Mouse (Mus musculus): Measurements from ENCODE around the gene Umad1. TPM values are rescaled to one million over a fixed set of nuclear protein-coding genes. Genes with fewer than 3 reads are reported as not detected.

Gene Umad1
- polyA plus RNA-seq, 1 experiment from 2014 or later = 17.9 TPM

DNA sequence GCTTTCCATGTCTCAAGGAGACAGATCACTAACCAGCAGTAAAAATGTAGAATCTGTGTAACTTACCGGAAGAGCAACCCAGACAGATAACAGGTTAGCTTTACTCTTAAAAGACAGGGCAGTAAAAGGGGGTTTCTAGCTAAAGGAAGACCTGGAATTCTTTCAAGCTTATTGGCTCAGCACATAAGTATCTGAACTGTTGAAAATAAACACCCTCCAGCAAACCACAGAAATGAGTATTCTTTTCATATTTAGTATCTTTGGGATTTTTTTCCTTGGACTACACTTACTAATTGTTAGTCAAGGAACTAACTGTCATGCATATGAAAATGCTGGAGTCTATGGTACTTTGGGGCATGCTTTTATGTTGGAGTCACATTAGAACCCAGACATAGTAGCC, 89.3 kb downstream of the Umad1 start:
- ATAC-seq (ENCODE audit: low FRiP score, low TSS enrichment) (no peak), DNase-seq (ENCODE audit: low spot score) (no peak)
- no peaks in the 10 kb centered on the region for H3K4me1 ChIP-seq (replicated peaks; ENCODE audit: control insufficient read depth, insufficient read depth)
- no peaks in the 10 kb centered on the region for H3K9me3 ChIP-seq (ENCODE audit: control insufficient read depth, low read length)
- H3K27ac ChIP-seq (replicated peaks) = no peak overlapping the region
- H3K9ac ChIP-seq (ENCODE audit: low read length) = no peak overlapping the region
- TF ChIP-seq EP300 (optimal IDR thresholded peaks at IDR 0.05) (no peak), CTCF (IDR thresholded peaks at IDR 0.05; ENCODE audit: low read depth) (no peak)
- no peaks in the 10 kb centered on the region for H3K27me3 ChIP-seq (ENCODE audit: control insufficient read depth, insufficient read depth, low read length)
- H3K4me3 ChIP-seq (ENCODE audit: low read depth, low read length) = no peak overlapping the region
- no peaks in the 10 kb centered on the region for H3K36me3 ChIP-seq (ENCODE audit: control insufficient read depth, insufficient read depth, low read length)
- WGBS = 91% methylated on average over 1 of the region's 1 CpGs
- H3K4me2 ChIP-seq (replicated peaks; ENCODE audit: low read depth) = no peak overlapping the region

DNA sequence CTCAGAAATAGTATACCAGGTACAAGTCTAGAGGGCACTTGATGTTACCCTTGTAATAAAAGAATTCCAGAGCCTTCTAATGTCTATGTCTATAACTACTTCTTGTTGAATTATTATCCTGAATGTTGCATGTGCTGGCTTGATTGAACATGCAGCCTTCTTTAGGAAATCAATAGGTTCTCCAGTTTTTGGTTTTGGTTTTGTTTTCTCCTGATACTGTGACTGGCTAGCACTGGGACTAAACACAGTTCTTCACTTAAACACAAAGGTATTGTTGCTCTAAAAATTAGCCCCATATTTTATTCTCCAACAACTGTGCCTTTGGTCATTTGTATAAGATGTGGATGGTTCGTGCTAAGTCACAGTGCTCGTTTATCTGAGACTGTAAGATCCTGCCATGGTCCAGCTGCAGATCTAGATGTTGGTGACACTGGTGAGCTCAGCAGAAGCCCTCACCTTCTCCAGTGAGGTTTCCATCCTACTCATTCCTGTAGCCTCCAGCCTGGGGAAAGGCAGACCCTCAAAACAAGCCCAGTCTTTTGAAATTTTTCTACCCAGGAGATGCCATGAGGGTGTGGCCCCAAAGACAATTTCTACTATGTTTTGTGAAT, 90.1 kb downstream of the Umad1 start:
- TF ChIP-seq CTCF (IDR thresholded peaks at IDR 0.05; ENCODE audit: low read depth) = no peak
- TF ChIP-seq EP300 (optimal IDR thresholded peaks at IDR 0.05) = no peak
- WGBS = 70% methylated on average over 2 of the region's 2 CpGs
- ATAC-seq (ENCODE audit: low FRiP score, low TSS enrichment) (no peak), DNase-seq (ENCODE audit: low spot score) (no peak)
- H3K27ac ChIP-seq (replicated peaks) = no peak overlapping the region
- no peaks in the 10 kb centered on the region for H3K27me3 ChIP-seq (ENCODE audit: control insufficient read depth, insufficient read depth, low read length)
- H3K4me2 ChIP-seq (replicated peaks; ENCODE audit: low read depth) = no peak overlapping the region
- H3K4me3 ChIP-seq (ENCODE audit: low read depth, low read length) = no peak overlapping the region
- no peaks in the 10 kb centered on the region for H3K36me3 ChIP-seq (ENCODE audit: control insufficient read depth, insufficient read depth, low read length)
- no peaks in the 10 kb centered on the region for H3K4me1 ChIP-seq (replicated peaks; ENCODE audit: control insufficient read depth, insufficient read depth)
- H3K9ac ChIP-seq (ENCODE audit: low read length) = no peak overlapping the region
- H3K9me3 ChIP-seq (ENCODE audit: control insufficient read depth, low read length) = no peaks in the 10 kb centered on the region

DNA sequence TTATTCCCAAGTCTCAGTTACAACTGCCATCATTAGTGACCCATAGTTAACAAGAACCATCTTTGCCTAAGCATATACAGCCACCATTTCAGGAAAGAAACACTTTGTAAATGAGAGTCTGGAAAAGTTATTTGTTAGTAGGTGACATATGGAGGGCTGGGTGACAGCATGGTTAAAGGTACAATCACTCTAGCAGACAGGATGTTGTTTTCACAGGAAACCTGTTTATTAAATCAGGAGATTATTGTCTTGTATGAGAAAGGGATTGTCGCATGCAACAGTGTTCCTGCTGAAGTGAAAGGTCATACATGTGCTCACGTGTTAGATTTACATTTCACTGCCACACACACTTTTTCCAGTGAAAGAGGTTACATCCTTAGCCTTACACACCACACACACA, 92.4 kb downstream of the Umad1 start:
- Histone ChIP-seq H3K27me3 (ENCODE audit: control insufficient read depth, insufficient read depth, low read length) (no peaks in the 10 kb centered on the region), H3K4me2 (replicated peaks; ENCODE audit: low read depth) (no peak overlapping the region), H3K9me3 (ENCODE audit: control insufficient read depth, low read length) (no peaks in the 10 kb centered on the region), H3K9ac (ENCODE audit: low read length) (no peak overlapping the region), H3K36me3 (ENCODE audit: control insufficient read depth, insufficient read depth, low read length) (no peaks in the 10 kb centered on the region), H3K27ac (replicated peaks) (no peak overlapping the region), H3K4me1 (replicated peaks; ENCODE audit: control insufficient read depth, insufficient read depth) (no peaks in the 10 kb centered on the region), H3K4me3 (ENCODE audit: low read depth, low read length) (no peak overlapping the region)
- DNase-seq (ENCODE audit: low spot score) = no peak
- 72% methylated on average over 2 of the region's 2 CpGs for WGBS
- TF ChIP-seq CTCF (IDR thresholded peaks at IDR 0.05; ENCODE audit: low read depth) (no peak), EP300 (optimal IDR thresholded peaks at IDR 0.05) (no peak)
- no peak for ATAC-seq (ENCODE audit: low FRiP score, low TSS enrichment)

DNA sequence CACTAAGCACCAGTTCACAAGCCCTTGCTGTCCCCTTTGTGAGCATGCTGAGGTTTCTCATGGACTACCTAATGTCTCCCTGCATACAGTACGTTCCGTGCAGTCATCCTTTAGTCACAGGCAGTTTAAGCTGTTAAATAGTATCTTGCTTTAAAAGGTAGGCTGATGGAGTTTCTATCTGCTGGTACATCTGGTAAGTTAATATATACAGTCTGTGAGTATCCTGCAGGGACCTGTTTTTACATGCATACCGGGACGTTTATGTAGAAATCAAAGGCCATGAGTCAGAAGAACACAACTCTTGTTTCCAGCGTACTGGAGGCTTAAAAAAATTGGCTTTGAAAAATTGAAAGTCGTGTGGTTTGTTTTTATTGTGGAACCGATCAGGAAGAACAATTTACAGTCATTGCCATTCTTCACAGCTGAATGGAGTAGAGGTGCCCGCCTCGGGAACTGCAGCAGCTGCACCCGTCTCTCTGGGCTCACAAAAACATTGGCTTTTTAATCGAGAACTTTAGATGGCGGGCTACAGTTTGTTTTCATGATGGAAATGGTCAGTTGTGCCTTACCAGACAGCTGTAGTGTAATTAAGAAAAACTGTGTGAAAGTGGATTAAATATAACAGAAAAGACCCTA, 93.6 kb downstream of the Umad1 start:
- H3K9me3 ChIP-seq (ENCODE audit: control insufficient read depth, low read length) = no peaks in the 10 kb centered on the region
- H3K36me3 ChIP-seq (ENCODE audit: control insufficient read depth, insufficient read depth, low read length) = no peaks in the 10 kb centered on the region
- no peaks in the 10 kb centered on the region for H3K4me1 ChIP-seq (replicated peaks; ENCODE audit: control insufficient read depth, insufficient read depth)
- H3K27me3 ChIP-seq (ENCODE audit: control insufficient read depth, insufficient read depth, low read length) = no peaks in the 10 kb centered on the region
- no peak overlapping the region for H3K9ac ChIP-seq (ENCODE audit: low read length)
- DNase-seq (ENCODE audit: low spot score) (no peak), ATAC-seq (ENCODE audit: low FRiP score, low TSS enrichment) (no peak)
- WGBS = 42% methylated on average over 12 of the region's 12 CpGs
- no peak overlapping the region for H3K4me3 ChIP-seq (ENCODE audit: low read depth, low read length)
- no peak overlapping the region for H3K27ac ChIP-seq (replicated peaks)
- TF ChIP-seq CTCF (IDR thresholded peaks at IDR 0.05; ENCODE audit: low read depth) = no peak
- no peak overlapping the region for H3K4me2 ChIP-seq (replicated peaks; ENCODE audit: low read depth)

DNA sequence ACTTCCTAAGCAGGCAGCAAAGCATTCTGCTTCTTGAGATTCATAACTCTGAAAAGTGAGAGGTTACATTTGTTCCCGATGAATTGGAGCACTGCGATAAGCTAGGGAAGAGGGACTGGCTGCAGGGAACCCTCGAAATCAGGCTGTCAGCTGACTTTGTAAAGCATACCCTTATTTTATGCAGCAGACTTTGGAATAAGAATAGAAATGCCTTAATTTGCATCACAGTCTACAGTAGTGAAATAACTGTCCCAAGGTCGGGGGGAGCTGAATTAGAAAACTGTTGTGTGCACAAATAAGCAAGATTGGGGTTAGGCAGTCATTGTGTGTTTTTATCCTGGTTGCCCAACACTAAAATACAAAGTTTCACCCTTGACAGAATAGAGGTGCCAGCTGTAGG, 94.4 kb downstream of the Umad1 start:
- WGBS = 59% methylated on average over 4 of the region's 4 CpGs
- Histone ChIP-seq H3K4me3 (ENCODE audit: low read depth, low read length) (no peak overlapping the region), H3K4me2 (replicated peaks; ENCODE audit: low read depth) (no peak overlapping the region), H3K36me3 (ENCODE audit: control insufficient read depth, insufficient read depth, low read length) (no peaks in the 10 kb centered on the region), H3K9me3 (ENCODE audit: control insufficient read depth, low read length) (no peaks in the 10 kb centered on the region), H3K27ac (replicated peaks) (no peak overlapping the region), H3K27me3 (ENCODE audit: control insufficient read depth, insufficient read depth, low read length) (no peaks in the 10 kb centered on the region), H3K9ac (ENCODE audit: low read length) (no peak overlapping the region), H3K4me1 (replicated peaks; ENCODE audit: control insufficient read depth, insufficient read depth) (no peaks in the 10 kb centered on the region)
- ATAC-seq (ENCODE audit: low FRiP score, low TSS enrichment) (no peak), DNase-seq (ENCODE audit: low spot score) (no peak)
- TF ChIP-seq EP300 (optimal IDR thresholded peaks at IDR 0.05) (no peak), CTCF (IDR thresholded peaks at IDR 0.05; ENCODE audit: low read depth) (no peak)

DNA sequence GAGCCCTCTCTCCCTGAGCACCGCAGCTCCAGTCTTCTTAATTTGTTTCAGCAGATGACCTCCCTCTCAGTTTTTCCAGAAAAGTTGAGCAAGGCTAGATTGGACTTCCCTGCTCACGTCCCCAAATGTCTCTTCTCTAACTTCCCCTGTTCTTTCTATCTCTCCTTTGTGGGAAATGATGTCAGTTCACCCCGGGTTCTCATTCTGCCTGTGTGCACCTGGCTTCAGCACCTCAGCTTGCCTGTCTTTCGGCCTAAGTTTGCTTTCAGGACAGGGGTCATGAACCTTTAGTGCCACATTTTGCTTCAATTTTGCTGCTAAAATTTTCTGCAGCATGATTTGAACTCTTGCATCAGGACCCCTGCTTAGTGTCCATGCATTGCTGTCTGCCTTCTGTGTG, 95.8 kb downstream of the Umad1 start:
- Histone ChIP-seq H3K36me3 (ENCODE audit: control insufficient read depth, insufficient read depth, low read length) (no peaks in the 10 kb centered on the region), H3K27me3 (ENCODE audit: control insufficient read depth, insufficient read depth, low read length) (no peaks in the 10 kb centered on the region), H3K9ac (ENCODE audit: low read length) (no peak overlapping the region), H3K9me3 (ENCODE audit: control insufficient read depth, low read length) (no peaks in the 10 kb centered on the region), H3K4me3 (ENCODE audit: low read depth, low read length) (no peak overlapping the region), H3K4me2 (replicated peaks; ENCODE audit: low read depth) (no peak overlapping the region), H3K4me1 (replicated peaks; ENCODE audit: control insufficient read depth, insufficient read depth) (no peaks in the 10 kb centered on the region), H3K27ac (replicated peaks) (no peak overlapping the region)
- WGBS = 82% methylated on average over 4 of the region's 4 CpGs
- no peak for DNase-seq (ENCODE audit: low spot score)
- no peak for ATAC-seq (ENCODE audit: low FRiP score, low TSS enrichment)
- TF ChIP-seq EP300 (optimal IDR thresholded peaks at IDR 0.05) (no peak), CTCF (IDR thresholded peaks at IDR 0.05; ENCODE audit: low read depth) (no peak)
